Mouse (Mus musculus) kidney, adult 11 months (tissue): ENCODE results near the gene Mark2.
"Not testable (repeated sequence)": the region's sequence is repeated elsewhere in the genome, so short reads cannot be mapped to it uniquely, and the experiment has no call there.

Experiments used
- DNase-seq: peaks from one replicate; pipeline ENCODE4 v3.0.0; 2022

The Mark2 gene

DNA sequence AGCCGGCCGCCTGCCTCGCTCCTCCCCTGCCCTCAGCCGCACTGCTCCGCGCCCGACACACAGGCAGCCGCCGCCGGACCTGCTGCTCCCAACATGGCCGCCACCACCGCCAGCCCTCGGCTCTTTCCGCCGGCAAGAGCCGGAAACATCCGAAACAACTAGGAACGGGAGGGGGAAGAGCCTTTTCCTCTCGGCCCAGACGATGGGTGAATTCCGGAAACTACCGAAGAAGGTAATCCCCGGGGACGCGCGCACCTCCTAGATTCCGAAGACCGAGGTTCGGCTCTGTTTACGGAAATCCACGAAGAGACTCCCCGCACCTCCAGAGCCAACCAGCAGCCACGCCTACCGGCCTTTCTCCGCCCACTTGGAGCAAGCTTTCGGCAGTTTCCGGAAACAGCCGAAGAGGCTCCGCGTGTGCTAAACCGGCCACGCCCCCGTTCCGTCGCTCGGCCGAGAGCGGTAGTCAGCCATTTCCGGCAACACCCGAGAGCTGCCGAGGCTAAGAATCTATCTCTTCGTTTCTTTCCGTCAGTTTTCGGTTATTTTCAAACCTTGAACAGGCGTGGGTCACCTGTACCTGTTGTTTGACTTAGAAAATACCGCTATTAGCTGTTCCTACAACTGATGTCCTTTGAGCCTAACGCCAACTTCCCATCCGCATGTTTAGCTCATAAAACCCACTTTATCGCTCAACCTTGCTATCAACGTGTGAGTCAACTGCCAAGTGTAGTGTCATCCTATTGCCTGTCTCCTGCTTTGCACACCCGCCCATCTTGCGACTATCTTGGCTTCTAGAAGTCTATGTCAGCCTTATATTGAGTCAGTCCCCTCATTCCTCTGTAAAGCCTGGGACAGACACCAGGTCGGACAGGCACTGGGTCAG, at the start of gene Mark2:
Gene Mark2, minus strand, starts transcription at position 349 of the 886 bp plus-strand sequence.
- peak; percentile 99 for DNase-seq

DNA sequence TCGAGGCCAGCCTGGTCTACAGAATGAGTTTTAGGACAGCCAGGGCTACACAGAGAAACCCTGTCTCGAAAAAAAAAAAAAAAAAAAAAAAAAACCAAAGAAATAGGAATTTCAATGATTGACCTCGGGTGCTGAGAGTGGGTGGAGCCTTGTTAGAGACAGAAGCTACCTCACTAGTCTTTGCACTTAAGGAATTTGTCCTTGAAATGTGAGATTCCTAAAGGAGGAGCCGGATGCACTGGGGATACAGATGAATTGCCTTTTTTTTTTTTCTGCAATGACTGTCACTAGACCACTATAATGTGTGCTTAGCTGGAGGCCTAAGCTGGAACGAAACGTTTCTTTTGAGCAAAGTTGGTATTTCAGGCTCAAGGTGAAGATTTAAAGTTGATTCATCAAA, 46.8 kb upstream of the Mark2 start:
- no peak for DNase-seq

DNA sequence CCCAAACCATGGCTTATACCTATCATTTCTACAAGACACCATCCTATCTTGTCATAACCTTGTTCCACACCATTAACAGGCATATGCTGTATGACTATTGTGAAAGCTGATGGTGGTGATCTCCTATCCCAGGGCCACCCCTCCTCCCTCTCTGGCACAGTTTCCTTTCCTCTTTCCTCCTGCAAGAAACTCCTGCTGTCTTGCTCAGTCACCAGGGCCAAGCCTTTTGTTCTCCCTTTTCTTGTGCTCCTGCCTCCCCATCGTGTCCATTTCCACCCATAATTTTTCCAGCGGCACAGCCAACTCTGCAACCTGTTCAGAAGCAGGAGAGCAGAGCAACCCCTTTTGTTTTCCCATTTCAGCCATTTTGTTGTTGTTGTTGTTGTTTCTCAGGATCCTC, 44.4 kb upstream of the Mark2 start:
- DNase-seq = no peak

DNA sequence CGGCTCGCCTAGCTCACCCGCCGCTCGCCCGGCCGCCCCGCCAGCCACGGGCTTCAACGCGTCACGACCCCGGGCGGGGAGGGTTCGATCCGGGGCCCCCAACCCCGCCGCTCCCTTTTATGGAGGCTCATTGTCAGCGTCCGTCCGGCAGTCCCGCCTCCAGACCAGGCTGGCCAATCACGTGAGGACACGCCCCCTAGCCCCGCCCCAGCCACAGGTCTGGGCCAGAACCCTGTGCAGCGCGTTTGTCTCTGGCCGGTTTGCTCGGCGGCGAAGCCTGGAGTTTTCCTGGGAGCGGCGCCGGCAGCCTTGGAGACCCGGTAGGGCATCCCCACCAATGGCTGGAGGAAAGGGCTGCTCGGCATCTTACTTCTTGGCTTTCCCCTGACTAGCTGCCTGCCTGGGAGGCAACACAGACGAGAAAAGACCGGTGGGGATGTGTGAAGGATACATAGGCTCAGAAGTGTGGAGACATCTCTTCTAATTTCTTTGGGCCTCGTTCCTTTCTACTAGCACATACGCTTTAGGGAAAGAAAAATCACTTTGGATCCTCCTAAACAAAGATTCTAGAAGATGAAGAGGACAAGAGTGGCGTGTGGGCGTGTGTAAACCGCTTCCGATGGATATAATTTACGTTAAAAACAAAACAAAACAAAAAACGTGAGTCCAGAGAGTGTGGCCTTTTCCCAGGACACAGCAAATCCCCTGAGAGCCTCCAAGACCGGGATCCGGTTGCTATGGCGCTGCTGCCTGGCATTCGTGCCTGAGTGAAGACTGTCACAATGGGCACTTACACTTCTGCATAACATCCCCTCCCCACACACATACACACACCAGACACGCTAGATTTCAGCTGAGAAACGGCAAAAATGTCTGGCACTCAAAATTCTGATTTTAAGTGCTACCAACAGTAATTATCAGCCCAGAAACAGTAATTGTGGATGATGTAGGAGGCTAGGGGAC, 41.5 kb upstream of the Mark2 start, which contains the start of gene Spindoc:
Gene Spindoc, minus strand, starts transcription at position 92 of the 963 bp plus-strand sequence.
- DNase-seq = peak; percentile 96

DNA sequence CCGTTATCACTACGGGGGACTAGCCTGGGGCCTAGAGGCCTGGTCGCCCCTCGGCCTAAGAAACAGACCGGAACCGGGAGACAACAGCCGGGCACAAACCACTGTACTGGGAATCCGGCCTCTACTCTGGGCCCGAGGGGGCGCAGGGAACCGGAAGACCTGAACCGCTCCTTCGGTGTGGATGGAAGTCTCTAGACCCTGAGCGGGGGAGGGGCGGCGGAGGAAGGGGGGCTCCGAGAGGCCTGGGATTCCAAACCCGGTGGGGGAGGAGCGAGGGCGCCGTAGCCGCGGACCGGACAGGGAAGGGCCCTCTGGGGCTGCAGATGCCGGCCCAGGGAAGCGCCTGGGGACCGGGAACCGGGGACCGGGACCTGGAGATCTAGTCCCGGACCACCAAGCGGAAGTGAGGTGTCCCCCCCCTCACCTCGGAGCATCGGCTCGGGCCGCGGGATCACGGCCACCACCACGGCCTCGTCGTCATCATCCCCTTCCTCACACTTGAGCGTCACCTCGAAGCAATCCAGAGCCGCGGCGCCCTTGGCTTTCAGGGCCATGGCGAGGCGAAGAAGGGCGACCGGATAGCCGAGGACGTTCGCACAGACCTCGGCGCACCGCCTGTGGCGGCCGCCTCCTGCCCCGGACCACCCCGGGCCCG, 40.7 kb upstream of the Mark2 start:
- DNase-seq = peak; percentile 39

DNA sequence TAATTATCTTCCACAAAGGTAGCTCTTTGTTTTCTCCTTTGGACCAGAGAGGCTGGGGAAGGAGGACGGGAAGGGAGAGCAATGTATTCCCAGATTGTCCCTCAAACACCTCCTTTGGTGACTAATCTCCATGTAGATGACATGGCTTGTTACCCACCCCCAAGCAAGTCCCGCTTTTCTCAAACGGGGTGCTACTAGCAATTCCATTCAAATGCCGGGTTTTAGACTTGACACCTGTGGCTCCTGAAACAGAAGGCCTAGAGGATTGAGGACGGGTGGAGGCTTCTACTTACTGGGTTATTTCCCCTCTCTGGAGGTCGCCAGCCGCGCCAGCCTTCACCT, 40.2 kb upstream of the Mark2 start:
- peak; percentile 28 for DNase-seq

DNA sequence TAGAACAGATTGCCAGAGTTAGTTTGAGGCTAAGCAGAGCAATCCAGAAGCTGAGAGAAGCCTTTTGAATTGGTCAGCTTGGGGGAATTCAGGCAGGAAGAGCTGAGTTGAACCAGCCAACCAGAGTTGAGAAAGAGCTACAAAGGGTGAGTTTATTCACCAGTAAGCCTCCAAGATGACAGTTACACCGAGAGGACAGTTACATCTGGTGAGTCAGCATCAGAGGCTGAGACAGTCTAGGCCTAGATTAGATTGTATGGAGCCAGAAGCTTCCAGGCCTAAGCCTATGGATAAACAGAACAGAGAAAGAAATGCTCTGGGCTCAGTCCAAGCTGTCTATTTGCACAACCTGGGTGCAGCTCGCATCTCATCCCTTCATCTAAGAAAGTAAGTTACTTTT, 36.0 kb upstream of the Mark2 start:
- no peak for DNase-seq

DNA sequence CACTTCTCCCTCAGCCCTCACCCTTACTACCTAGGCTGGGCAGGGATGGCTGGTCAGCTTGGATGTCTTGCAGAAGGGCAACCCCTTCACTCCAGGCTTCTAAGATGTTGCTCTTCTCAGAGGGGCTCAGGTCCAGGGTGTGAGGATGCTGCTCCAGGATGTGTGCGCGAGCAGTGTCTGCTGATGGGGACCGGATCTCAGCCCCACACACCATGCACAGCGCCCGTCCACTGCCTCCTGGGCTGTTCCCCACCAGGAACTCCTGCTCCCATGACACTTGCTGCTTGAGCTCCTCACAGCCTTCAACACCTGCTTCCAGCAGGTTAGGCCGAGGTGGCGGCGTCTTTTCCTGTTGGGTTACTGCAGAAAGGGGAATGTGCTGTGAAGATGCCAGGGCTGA, 32.8 kb upstream of the Mark2 start:
- DNase-seq = no peak

DNA sequence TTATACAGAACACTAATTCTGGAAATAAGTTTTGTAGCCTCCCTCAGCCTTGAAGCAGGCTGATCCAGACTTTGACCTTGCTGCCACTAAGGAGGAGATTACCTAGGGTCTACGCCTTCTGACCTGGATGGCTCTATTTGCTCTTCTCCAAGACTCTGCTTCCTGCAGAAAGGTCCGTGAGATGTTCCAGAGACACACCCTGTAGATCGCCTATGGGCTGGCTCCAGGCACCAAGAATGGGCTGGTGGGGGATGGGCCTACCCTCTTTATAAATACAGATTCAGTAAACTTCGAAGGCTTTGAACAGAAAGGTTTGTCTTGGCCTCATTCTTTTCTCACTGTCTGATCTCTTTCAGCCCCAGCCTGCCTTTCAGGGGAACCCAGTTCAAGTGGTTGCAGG, 27.8 kb upstream of the Mark2 start:
- DNase-seq = not testable (repeated sequence)

DNA sequence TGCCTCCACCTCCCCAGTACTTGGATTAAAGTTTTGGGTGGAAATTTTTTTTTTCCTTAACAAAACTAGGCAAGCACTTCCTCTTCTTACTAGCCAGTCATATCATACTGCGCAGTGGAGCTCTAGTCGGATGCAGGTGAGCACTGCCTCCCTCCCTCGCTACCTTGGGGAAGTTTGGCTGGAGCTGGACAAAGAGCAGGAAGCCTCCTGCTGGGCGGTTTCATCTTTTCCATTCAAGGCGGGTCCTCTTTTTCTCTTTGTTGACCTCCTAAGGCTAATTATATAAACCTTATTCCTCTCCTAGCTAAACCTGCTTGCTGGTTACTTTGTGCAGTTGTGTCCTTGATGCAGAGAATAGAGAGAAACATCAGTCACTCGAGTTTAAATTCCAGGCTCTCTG, 12.0 kb upstream of the Mark2 start:
- no peak for DNase-seq

DNA sequence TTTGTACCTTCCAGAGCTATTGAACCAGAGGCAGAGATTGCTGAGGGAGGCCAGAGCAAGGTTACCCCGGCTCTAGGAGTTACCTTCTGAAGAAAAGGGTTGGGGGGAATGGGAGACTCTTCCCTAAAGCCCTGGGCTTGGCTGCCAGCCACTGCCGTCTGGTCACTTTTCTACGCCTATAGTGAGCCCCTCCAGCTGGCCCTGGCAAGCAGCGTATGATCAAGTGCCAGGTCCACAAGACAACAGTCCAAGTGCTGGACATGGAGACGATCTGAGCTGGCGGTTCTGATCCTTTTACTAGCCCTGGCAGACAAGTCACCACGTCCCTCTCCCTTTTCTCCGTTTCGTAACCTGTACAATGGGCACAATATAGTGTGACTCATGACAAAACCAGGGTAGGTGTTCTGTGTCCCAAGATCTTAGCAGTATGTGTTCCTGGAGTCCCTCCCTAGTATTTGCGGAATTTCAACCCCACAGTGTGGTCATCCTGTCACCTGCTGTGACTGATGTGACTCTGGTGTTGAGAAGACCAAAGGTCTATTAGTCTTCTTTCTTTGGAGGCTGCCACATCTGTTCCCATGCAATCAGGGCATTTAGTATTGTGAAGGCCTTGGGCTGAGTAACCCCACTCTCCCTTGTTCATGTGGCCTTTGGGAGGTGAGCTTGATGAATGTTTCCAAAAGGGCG, 11.3 kb upstream of the Mark2 start:
- DNase-seq = no peak

DNA sequence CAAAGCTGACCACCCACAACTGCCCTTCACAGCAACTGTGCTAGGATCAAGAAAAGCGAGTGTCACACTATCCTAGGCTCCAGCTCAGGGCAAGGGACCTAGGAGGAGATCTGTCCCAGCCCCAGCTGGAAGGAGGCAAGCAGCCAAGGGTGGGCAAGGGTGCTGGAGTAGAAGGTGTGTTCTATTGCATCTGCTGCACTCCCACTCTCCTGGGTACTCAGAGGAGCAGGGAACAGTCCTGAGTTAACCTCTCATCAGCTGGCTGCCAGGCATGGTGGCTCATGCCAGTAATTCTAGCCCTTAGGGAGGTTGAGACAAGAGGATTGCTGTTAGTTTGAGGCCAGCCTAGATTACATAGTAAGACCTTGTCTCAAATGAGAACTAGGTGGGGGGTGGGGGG, 8.3 kb upstream of the Mark2 start:
- DNase-seq = no peak

DNA sequence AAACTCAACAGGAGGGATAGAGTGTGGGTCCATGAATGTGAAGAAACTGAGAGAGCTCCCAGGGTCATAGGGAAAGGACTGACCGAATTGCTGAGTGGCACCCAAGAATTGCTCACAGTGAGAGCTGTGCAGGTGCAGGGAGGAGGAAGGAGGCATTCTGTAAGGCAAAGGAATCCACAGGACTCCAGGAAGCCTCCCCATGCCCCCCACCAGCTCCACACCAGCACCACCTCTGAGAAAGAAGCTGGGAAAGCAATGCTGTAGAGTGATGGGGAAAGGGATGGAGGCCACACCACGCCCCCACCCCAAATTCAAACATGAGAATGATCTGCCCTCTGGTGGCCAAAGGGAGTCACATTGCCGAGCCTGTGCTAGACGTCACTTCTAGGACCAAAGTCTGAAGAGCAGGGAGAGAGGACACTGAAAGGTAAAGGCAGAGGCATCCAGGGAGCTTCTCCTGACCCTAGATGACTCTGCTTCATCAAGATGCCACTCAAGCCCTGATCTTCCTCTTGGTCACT, 3.6 kb upstream of the Mark2 start:
- DNase-seq = no peak

DNA sequence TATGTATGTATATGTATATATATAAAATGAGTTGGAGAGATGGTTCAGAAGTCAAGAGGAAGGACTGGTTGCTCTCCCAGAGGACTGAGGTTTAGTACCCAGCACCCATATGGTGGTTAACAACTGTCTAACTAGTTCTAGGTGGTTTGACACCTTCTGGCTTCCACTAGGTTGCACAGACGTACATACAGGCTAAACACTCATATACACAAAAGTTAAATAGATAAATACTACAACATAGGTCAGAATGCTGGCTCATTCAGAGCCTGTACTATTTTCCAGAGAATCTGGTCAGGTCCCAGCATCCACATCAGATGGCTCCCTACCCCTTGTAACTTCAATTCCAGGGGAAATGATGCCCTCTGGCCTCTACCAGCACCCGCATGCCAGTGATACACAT, 986 bp upstream of the Mark2 start:
- DNase-seq = no peak

DNA sequence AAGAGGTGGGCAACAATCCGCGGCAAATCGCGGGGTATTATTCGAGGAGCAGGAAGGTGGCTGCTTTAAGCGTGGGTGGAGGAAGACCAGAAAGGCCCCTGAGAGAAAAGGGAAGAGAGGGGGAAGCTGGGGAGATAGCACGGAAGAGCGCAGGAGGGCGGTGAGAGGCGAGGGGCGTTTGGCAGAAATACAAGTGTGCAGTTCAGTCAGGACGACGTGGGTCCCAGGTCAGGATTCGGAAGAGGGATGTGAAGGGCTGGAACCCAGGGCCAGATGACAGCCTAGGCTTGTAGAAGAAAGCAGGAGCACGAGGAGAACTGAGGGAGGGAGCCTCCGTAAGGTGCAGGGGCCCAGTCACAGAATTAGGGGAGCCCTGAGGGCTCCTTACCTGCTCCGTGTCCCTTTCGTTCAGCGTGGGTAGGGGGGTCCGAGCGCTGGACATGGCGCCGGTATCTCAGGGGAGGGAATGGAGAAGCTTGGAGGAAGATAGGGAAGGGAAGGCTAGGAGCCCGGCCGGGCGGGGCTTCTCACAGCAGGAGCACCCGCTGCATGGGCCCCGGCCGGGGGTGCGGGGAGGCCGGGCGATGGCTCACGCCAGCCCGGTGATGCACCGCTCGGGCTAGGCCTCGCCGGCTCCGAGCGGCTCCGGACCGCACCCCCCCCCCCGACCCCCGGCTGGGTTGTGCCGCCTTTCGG, 732 bp downstream of the Mark2 start:
- DNase-seq = no peak

DNA sequence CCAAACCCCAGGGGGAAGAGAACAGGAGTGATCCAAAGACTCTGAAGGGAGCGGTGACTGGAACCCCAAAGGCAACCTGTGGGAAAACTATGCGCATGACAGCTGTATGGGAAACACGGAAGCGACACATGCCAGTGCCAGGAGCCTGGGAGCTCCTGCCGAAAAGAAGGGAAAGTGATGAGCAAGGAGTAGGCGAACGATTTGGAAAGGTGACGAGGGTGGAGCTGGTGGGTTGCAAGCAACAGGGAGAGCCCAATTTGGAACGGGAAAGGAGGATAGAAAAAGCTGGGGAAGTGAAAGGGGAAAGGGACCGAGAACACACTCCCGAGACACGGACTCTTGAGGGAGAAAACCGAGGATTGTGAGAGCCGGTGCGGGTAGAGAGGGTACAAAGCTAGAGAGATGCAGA, 1.3 kb downstream of the Mark2 start:
- no peak for DNase-seq

DNA sequence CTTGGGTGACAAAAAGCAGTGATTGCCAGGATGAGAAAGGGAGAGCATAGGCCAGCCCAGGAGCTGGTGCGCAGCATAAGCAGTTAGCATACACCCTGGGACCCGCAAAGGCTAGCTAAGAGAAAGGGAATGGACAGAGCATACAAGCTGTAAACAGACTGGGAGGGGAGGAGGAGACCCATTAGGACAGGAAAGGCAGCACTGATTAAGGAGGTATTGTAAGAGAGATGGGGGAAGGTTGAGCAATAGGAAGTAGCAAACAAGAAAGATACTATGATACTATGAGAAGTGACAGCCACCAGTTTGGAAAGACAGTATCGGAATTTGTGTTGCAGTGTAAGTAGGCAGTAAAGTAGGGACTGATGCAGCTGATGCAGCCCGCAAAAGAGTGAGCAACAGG, 1.8 kb downstream of the Mark2 start:
- DNase-seq = no peak

DNA sequence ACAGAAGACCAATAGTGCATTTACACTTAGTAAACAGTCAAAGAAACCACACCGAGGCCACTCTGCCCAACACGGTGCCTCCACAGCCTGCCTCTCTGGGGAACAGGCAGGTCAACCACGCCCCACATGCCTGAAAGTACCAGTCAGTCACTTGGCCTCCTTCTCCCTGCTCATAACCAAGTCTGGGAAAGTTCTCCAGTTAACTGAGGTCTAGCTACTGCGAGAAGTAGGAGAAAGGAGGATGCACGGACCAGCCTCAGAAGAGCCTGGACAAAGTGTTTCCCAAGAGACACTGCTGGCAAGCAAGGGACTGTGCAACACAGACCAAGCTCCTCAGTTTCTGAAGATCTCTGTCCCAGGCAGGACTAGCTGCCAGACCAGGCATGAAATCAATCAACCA, 2.6 kb downstream of the Mark2 start:
- DNase-seq = peak; percentile 58

DNA sequence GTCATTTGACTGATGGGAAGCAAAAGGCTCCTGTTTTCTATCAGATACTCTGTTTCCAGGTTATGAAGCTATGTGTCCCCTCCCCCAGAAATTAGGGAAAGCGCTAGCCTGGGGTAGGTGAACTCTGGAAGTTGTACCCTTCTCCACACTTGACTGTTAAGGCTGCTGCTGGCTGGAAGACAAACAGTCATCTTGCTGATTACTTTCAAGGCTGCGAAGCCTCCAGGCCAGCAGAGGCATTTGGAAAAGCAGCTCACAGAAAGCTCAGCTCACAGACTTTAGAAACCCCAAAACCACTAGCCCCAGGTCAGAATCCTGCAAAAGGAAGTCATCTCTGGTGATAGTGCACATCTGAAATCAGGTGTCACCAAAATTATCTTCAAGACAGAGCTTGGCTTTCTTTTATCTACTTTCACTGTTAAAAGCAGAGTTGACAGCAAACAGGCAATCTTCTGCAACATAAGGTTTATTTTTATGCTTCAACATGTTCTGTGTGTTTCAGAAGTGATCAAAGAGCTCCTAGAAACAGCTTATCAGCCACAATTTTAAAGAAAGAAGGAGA, 3.8 kb downstream of the Mark2 start:
- no peak for DNase-seq

DNA sequence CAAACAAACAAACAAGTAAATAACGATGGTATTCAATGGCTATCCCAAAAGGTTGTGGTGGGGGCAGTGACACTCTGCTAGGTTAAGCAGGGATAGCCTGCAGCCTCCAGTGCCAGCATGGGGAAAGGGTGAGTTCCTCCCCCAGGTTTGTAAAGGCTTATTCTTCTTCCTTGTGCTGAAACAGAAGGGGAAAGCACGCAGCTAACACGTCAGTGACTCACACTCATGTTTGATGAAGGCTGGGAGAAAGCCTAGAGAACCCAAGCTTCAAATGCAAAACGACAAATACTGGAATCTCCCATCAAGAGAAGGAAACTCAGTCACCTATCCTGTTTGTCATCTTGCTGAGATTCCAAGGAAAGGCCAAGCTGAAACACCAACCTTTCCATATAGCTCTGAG, 6.0 kb downstream of the Mark2 start:
- no peak for DNase-seq

DNA sequence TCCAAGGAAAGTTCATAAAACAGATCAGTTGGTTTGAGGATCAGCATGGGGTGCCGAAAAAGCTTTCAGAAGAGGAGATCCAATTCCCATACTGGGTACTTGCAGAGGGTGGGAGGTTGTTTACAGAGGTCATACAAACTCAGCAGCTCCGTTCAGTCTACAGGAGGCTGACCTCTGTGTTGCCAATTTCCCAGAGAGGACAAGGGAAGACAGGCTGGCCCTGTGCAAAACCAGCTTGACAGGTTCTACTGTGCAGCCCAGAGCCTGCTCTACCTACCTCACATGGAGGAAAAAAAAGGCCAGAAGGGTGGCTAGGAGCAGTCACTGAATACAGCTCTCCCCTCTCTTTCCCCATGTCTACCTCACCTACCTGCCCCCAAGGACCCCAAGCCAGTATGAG, 7.6 kb downstream of the Mark2 start:
- DNase-seq = peak; percentile 82

DNA sequence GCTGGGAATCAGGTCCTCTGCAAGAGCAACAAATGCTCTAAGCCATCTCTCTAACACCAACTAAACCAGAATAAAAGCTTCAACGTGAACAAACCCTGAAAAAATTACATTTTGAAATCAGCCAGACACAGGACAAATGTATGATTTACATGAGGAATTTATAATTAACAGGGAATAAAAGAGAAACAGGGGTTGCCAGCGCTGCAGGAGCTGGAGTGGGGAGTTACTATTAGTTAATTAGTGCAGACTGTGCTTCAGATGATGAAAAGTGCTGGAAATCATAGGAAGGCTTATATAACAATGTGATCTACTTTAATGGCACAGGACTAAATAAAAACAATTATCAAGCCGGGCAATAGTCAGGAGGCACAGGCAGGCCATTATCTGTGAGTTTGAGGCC, 20.3 kb downstream of the Mark2 start:
- no peak for DNase-seq
